Mouse (Mus musculus): ENCODE results near the gene Dimt1.
A peak's percentile ranks its signal among the peaks of the same experiment; 100 is the strongest.
"Not testable (repeated sequence)": the region's sequence is repeated elsewhere in the genome, so short reads cannot be mapped to it uniquely, and the experiment has no call there.

Dimt1 gene

DNA sequence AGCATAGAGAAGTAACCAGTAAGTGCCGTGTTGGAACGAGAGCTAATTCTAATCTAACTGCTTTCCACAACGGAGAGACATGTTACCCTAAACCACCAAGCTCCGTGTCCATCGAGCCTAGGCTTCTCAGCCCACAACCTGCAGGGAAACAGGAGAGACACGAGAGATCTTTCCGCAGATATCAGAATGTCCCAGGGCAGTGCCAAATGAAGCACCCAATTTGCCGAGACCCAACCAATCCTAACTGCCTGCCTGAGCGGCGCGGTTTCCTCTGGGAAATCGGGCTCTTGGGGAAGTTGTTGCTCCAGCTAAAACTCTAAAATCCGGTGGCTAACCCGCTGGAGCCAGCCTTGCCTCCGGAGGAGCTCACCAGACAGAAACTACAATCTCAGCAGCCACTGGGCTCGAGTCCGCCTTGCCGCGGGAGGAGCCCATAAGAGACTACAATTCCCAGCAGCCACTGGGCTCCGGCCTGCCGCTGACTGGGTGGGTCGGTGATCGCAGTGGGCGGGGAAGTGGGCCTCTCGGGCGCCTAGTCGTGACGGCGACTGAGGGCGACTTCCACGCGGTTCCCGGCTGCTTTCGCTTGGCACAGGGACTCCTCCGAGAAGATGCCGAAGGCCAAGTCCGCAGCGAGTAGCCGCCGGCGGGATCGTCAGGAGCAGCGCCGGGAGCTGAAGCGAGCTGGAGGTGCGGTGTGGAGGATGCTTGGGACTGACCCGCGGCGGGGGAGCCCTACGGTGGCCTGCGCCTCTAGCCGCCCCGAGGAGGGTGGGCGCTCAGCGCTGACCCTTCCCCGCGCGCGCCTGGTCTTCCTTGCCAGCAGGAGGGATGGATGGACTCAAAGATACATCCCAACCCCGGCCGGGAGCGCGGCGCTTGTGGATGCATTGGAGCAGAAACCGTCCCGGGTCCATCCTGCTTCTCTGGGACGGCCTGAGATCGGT is at the start of gene Dimt1:
TSS of gene Dimt1 (plus strand) at position 534 of the 947 bp plus-strand sequence.
- DNase-seq, result peak; percentile 98

DNA sequence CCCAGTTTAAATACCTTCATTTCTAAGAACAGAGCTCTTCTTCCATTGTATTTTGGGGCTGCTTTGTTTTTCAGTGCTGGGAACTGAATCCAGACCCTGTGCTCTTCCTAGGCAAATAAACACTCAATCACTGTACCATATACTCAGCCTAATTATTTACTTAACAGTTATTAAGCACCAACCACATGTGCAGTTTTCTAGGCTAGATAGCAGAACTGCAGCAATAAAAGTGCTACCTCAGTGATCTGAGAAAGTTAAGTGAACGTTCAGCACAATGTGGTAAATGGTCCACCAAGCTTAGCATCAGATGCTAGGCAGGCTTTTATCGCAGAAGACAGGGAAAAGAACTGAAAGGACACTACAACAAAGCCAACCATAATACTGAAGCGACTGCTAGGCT is 42.3 kb upstream of the Dimt1 start:
- no peak for DNase-seq

DNA sequence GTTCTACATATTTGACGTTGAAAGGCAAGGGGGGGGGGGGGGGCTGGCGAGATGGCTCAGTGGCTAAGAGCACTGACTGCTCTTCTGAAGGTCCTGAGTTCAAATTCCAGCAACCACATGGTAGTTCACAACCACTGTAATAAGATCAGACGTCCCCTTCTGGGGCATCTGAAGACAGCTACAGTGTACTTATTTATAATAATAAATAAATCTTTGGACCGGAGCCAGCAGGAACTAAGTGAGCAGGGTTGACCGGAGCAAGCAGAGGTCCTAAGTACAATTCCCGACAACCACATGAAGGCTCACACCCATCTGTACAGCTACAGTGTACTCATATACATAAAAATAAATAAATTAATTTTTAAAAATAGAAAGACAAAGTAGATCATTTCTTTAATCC is 41.8 kb upstream of the Dimt1 start:
- not testable (repeated sequence) for DNase-seq

DNA sequence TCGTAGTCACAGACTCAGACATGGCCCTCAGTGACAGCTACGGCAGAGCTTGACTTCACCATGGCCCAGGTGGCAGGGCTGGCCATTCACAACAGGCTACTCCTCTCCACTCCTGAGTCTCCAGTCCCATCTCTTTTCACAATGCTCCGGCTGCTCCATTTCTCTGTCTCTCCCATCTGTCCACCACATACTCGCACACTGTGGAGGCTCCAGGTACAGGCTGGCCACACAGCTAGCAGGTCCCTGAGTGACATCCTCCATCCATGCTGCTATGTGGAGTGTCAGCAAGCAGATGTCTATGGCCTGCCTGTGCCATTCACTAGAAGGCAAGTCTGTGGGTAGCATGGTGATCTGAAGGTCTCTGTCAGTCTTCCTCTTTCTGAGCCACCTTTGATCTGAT is 39.7 kb upstream of the Dimt1 start:
- no peak for DNase-seq

DNA sequence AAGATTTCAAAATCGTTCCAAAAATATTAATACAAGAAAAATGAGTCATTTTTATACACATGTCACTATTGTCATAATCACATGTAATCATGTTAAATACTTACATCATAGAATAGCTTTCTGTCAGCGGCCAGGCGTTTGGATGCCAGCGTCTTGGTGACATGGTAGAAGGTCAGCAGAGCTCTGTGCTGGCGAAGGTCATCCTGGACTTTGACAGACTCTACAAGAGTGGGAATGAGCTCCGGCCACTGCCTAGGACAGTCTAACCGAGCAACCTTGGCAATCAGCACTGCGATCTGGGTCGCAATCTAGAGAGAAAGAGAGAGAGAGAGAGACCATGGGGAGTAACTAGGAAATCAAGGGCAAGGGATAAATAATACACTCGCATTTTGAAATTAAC is 36.8 kb upstream of the Dimt1 start:
- no peak for DNase-seq

DNA sequence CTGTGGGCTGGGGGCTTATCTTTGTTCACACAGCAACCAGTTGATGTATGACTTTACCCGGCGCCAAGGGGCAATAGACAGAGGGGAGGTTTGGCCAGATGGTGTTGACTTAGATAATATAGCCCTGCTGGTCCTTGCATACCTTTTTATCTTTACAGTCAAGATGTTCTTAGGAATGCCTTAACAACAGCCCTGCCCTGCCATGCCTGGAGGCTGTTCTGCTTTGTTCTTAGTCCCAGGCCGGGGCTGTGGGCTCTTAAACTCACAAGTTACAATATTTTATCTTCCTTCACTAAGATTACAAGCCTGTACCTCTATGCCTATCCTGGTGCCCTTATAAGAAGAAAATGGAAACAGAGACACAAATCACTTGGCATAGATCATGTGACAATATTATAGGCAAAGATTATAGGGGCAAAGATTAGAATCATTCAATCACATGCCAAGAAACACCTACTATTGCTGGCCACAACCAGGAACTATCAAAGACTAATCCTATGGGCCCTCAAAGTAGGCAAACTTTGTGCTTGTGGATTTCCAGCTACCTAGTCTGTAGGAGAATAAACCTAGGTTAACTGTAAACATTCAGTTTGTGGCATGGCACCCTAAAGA is 33.7 kb upstream of the Dimt1 start:
- no peak for DNase-seq

DNA sequence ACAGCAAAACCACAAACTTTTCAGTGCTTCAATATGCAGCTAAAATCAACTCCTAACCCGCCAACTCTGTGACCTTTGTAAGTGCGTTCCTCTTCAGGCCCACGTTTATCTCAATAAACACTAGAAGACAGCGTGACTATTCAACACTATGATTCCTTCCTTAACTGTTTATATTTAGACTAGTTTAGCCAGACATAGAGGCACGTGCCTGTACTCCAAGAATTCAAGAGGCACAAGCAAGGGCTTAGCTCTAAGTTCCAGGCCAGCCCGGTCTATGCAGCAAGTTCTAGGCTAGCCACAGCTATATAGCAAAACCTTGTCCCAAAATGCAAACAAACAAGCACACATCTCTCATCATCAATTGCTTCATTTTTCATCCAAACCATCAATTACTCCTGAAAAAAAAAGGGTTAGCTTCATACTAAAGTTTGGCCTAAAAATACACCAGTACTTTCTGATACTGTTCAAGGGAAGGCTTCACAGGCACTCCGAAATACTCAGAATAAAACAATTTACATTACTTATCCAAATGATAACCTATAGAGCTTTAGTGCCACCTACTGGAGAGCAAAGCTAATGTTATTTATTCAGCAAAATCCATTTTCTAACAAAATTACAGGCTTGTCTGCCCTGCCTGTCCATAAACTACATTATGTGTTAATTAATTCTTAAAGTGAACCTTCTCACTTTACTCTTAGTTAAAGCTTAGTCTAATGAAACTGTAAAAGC is 28.4 kb upstream of the Dimt1 start:
- DNase-seq, result peak; percentile 11

DNA sequence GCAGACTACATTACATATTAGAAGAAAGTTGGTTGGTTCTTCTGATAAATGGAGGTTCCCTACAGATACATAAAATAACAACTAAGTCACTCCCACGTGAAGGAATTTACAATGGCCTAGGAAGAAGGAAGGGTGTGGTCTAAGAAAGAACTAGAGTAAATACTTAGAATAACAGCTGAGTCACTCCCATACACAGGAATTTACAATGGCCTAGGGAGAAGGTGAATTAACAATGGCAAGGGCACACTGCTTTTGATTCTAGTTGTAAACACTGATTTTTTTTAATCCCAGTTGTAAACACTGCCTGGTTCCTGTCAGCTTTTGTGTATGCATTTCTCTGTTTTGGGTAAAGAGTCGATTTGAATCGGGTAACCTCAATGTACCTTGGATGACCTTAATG is 21.0 kb upstream of the Dimt1 start:
- not testable (repeated sequence) for DNase-seq

DNA sequence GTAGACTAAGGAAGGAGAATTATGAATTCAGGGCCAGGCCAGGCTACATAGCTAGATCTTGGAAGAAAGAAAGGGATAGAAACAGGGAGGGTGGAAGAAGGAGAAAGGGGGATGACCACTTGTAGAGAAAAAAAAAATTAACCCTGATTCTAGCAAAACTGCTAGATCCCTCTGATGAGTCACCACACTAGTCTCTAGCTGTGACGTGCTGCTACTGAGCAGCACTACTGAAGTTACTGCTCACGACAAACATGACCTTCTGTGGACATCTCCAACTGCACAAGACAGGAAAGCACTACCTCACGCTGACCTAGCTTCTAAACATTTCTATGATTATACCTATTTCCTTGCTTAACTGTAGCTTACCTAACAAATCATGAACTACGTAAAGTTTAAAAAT is 18.6 kb upstream of the Dimt1 start:
- no peak for DNase-seq

DNA sequence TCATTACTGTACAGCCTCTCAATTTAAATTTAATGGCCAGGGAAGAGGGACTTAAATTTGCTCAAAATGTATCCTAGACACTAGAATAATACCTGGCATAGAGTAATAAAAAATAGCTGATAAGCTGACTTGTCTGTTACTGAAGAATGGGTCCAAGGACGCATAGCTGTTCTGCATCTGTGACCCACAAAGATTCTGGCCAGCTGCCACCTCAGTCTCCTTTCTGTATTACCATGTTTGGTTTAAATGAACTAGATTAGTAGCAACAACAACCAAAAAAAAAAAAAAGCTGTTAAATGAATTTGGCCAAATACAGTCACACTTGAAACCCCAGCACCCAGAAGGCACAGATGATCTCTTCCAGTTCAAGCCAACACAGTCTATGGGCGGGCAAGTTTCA is 17.7 kb upstream of the Dimt1 start:
- DNase-seq, result peak; percentile 40

DNA sequence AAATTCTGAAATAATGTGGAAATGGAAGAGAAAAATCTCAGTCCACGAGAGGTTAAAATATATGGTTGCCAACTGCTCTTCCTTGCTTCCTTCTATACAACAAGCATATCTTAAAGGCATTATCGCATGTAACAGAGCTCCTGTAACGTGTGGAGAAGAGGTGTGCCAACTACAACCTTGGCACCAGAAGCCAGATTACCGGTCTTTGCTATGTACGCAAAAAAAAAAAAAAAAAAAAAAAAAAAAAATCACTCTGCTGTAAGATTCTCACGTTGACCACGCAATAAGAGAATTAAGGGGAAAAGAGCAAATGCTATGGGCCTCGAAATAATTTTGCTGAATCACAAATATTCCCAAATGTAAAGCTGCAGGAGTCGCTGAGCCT is 11.1 kb upstream of the Dimt1 start:
- no peak for DNase-seq

DNA sequence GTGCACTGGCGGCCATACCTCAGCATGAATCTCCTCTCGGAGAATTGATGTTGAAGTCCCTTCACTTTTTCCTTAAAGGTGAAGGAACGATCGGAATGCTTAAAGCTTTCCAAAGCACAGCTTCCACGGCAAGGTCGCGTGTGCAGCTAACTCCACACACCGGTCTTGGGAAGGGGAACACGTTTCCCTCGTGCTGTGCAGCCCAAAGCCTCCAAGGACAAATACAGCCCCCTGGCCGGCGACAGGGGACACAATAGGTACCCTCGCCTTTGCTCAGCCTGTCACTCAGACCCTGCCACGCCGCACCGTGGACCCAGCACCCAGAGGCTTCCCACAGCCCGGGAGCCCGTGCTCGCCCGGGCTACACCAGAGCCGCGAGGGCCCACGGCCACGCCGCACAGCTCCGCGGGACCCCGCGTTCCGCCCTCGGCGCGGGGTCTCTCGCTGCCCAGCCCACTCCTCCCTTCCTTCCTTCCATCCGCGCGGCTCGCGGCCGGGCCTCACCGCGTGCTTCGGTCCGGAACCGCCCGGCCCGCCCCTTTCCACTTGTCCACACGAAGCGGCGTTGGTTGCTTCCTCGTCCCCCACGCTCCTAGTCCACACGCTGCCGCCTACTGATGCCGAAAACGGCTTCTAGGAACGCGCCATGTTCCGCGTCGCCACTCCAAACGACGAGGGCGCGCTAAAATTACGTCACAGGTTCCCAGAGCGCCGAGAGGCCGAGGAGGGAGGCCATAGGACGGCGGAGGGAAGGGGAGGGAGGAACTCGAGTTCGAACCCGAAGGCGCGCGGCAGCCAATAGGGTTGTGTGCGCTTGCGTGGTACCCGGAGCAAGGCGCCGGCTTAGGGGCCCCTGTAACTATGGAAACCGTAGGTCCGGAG is 10.4 kb upstream of the Dimt1 start, which contains the start of gene Ipo11:
TSS of gene Ipo11 (minus strand) at position 703 of the 882 bp plus-strand sequence.
- peak; percentile 95 for DNase-seq

DNA sequence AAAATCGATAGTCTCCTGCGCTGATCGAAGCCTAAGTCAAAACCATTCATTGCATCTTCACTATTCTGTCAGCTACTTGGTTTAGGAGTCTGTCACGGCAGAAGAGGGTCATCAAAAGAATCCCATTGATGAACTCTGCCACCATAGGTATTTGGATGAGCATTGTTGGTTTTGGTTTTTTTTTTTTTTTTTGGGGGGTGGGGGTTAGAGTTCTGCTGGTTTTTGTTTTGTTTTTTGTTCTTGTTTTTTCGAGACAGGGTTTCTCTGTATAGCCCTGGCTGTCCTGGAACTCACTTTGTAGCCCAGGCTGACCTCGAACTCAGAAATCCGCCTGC is 9.8 kb upstream of the Dimt1 start:
- no peak for DNase-seq

DNA sequence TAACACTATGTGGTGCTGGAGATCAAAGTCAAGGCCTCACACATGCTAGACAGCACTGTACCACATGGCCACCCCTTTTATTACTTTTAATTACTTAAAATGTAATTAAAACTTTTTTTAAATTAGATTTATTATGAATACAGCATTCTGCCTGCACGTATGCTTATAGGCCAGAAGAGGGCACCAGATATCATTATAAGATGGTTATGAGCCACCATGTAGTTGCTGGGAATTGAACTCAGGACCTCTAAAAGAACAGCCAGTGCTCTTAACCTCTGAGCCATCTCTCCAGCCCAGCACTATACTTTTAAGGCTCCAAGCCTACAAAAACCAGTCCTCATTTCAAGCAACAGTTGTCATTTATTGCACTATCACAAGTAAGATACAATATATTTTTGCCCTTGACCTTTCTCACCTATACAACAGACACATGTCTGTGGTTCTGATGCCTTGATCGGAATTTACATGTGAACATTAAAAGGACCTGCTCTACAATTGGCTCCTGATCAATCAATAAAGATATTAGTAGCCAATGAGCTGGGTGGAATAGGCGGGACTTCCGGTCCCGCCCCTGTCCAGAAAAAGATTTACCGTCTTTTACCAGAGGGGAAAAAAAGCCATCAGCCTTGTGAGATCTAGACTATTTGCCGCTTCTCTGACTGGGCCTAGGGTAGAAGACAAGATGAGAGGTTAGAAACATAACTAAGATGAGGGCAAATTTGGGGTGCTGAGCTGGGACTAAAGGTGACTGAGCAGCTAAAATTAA is 5.5 kb upstream of the Dimt1 start:
- no peak for DNase-seq

DNA sequence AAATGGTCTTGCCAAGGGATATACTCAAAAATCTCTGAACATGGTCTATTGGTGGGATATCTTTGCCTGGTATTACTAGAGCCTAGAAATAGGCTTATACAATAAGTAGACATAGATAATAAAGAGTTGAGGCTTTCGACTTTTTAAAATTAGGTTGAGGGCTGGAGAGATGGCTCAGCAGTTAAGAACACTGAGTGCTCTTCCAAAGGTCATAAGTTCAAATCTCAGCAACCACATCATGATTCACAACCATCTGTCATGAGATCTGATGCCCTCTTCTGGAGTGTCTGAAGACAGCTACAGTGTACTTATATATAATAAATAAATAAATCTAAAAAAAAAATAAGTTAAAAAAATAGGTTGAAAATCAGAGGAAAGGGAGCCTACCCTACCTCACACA is 4.2 kb upstream of the Dimt1 start:
- no peak for DNase-seq

DNA sequence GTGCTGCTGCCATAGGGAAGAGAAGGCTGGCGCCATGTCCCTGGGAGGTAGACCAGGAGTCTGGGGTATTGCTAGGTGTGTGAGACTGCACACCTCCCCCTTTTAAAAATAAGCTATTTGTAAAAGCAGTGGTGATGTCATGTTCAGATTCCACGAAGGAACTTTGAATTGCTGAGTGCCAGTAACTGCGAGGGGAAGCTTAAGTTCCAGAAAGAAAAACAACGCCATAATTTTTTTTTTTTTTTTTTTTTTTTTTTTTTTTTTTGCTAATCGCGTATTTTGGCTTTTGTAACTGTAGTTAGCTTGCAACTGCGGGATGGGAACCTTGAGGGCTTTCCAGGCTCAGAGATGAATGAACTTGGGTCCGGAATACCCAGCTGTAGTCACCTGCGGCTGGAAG is 1.4 kb upstream of the Dimt1 start:
- DNase-seq, result no peak

DNA sequence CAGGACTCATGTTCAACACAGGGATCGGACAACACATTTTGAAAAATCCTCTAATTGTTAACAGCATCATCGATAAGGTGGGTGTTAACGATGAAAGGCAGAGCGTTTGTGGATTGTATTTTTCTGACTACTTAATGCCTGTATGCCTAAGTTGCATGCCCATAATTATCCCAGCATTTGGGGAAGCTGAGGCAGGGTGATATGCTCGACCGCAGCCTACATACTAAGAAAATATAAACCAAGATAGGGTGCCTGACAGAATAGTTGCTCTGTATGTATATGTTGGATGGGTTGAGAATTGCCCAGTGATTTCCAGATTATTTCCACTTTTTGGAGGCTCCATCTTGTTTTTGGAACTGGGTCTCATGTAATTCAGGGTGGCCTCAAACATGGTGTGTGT is 656 bp downstream of the Dimt1 start:
- DNase-seq, result no peak

DNA sequence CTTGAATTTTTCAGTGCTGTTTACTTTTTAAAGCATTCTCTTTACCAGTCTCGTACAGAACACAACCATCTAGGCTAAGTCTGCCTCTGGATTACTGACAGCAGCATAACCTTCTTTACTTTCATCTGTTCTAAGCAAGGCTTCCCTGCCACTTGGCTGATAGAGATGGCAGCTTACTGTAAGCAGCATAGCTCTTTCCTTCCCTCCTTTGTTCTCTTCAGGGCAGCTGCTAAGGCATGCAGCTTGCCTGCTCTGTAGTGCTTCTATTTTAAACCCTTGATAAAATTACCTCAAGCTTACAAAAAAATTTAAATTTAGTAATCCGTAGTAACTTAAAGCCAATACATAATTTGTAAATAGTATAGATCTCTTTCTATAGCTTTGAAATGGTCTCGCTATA is 8.0 kb downstream of the Dimt1 start:
- no peak for DNase-seq

DNA sequence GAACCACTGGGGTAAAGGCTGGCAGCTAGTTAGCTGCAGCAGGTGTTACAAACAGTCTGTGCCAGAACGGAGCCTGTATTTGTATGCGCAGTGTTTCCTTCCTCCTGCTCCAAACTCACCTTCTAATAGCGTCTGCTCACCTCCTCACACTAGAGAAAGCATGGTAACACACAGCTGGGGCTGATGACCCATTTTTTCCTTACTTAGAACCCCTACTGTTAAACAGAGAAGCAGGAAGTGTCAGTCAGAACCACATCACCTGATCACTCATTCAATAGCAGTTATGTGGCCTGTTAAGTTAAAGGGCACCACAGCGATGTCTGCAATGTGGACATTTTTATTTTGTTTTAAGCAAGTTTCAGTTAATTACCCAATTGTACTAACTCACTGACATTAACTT is 10.6 kb downstream of the Dimt1 start:
- DNase-seq, result no peak

DNA sequence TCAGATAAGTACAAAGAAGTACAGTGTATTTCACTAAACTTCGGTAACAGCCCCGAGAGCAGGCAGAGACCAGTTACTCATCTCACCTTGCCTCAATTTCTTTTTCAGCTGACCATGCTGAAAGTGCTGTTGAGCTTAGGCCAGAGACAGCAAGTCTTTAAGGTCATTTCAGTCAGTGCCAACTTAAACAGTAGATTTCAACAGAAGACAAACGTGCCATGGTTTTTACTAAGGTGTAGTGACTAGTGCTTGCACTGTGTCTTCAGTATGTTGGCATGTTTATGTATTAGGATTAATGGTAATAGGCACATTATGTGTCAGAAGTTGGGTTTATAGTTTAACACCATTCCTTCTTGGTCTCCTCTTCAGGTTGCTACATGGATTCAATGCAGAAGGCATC is 11.4 kb downstream of the Dimt1 start:
- no peak for DNase-seq

DNA sequence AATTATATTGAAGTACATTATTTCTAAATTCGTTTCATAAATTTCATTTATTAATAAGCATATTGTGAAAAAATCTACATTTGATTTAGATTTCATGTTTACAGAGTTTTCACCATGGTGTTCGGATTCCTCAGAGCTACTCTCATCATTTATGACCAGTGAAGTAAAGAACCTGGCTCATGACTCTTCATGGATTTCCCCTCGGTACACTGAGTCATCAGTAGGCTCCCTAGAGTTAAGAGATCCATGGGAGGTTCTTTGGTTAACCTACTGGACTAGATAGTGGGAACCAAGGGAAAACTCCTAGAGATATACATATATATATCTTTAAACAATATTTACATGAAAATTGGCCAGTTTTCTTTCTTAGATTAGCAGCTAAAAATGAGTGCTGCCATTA is 13.6 kb downstream of the Dimt1 start:
- no peak for DNase-seq

DNA sequence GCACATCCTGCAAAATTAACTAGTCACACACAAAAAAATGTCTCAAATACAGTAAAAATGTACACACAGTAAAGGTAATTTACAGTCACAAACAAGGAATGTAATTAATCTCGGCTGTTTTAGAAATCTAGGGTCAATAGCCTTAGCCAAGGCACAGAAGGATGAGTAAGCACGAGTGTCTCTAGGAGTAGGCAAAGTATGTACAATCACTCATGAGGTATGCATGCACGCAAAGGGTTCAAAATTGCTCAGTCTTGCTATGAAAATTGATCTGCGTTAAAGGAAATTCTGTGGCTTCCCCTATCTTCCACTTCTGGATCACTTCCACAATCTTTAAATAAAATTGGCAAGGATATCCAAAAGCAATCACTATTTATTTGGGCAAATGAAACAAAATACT is 14.6 kb downstream of the Dimt1 start:
- DNase-seq, result no peak

All from lung, postnatal 10 days (tissue).